Mouse (Mus musculus): ENCODE measurements at regions not wholly inside any gene's neighbourhood (a gene's known extent, or its start where the extent isn't known, plus 50 kb on each side); places are given as distances from the start of the nearest gene placed in this dataset.

DNA sequence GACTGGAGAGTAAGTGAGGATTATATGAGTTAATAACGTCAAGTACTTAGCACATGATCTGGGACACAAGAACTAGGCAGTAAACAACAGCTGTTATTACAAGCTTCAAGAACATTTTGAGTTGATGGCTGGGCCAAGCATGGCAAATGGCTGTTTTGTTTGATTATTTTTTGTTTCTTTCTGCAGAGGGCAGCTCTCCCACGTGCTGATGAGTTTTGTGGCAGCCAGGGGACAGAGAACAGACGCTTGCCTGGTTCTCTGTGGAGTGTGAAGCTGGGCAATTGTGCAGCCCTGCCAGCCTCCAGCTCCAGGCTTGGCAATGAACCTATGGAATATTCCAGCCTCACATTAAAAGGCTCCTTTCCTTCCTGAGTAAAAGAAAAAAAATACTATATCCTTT is 592.2 kb downstream of the Tox3 start:
- DNase-seq (ENCODE audit: low spot score), result no peak

DNA sequence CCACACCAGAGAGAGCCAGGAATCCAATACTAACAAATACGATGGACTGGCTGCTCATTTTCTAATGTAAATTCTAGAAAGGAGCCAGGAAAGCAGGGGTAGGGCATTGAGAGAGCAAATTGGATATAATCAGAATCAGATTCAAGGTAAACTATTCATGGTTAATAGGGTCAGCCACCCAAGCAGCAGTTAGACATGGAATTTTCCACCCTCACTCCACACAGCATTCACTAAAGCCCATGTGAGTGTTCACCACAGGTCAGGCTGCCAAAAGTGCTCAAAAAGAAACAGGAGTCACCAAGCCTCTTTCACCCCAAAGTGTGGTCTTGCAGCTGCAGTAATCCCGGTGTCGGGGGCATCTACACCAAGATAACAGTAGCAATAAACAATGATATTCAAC is 596.9 kb downstream of the Tox3 start:
- DNase-seq (ENCODE audit: low spot score), result no peak

DNA sequence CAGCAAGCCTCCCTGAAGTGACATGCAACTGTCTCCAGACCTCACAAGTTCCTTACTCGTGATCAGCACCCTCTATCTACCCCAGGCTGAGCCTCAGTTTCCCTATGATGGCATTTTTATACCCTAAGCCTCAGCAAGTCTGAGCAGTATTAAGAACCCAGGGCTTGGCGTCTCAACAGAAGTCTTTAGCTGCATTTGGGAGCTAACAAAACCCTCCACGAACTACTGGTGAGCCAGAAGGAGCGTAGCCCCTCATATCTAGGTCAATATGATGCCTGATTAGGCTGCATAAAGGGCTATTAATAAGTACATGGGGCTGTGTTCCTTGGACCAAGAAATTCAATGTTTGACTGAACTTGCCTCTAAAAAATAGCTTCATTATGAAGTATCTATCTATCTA is 600.4 kb downstream of the Tox3 start:
- DNase-seq (ENCODE audit: low spot score), result no peak

DNA sequence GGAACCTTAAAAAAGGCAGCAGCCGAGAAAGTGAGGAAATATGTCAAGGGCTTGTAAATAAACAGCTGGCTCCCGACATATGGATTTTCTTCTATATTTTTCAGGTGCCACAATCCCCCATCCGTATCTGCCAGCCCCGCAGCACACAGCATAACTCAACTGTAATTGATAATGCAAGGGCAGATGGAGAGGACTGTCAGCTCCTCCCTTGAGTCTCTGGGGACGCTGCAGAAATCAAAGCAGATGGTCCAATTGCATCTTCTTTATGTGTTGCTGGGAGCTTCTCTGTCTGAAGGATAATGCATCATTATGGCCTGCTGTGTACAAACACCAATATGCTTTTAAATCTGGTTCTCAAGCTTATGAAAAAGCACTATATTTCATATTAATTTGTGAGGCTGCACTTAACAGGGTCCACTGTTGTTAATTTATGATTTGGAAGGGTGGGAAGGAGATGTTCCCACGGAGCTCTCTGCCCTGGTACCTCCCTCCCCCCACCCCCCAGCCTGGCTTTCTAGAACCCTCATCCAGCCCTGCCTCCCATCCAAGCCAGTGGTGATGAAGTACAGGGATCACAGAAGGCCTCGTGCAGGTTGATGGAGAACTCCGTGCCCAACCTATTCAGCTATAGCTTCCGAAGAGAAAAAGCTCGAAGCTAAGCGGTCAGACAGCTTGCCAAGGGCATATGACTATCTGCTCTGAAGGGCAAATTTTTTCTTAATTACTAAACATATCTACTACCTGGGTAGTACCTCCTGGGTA is 603.7 kb downstream of the Tox3 start:
- no peak for DNase-seq (ENCODE audit: low spot score)

DNA sequence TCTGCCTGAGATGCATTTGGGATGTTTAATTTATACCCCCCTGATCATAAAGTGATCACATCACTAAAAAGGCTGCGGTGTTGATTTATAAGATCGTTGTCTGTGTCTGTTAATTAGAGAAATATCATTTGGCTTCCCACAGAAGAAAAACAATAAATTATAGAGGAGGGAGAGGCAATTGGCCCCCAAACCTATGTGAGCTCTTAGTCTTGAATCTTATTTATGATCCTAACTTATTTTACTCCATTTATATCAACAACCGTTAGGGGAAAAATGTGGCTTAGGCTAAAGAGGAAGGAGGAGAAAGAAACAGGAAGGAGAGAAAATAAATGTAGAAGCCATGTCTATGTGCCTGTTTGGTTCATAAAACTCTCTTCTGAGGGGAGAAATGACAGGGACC is 609.5 kb downstream of the Tox3 start:
- no peak for DNase-seq (ENCODE audit: low spot score)

DNA sequence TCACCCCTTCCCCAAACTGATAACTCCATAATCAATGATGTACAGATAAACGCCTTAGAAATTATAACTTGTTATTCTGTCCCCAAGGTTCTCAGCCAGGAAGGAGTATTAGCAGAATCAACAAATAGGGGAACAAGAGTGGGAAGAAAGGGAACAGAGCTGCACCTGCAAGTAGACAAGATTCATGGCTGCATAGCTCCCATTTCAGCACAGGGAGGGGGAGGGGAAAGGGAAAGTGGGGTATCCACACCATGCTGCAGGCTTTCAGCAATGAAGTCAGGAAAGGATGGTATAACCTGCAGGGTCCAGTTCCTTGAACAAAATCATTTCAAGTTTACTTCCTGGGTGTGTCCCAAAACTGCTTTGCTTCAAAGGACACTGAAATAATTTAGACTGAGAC is 610.5 kb downstream of the Tox3 start:
- DNase-seq (ENCODE audit: low spot score), result no peak

DNA sequence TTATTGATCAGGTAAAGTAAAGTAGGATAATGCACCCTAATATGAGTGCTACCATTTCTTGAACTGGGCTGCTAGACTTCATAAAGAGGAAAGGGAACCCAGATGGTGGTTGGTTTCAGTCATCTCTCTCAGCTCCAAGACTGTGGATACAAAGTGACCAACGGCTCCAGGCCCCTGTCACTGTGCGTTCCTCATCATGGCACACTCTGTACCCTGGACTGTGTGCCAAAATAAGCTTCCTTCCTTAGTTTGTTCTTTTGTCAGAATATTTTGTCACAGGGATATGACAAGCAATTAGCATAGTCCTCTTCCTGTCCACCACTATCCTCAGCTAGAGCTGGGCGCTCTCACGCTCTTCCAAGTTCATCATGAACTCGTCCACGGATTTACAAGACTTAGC is 620.9 kb downstream of the Tox3 start:
- DNase-seq (ENCODE audit: low spot score), result no peak

DNA sequence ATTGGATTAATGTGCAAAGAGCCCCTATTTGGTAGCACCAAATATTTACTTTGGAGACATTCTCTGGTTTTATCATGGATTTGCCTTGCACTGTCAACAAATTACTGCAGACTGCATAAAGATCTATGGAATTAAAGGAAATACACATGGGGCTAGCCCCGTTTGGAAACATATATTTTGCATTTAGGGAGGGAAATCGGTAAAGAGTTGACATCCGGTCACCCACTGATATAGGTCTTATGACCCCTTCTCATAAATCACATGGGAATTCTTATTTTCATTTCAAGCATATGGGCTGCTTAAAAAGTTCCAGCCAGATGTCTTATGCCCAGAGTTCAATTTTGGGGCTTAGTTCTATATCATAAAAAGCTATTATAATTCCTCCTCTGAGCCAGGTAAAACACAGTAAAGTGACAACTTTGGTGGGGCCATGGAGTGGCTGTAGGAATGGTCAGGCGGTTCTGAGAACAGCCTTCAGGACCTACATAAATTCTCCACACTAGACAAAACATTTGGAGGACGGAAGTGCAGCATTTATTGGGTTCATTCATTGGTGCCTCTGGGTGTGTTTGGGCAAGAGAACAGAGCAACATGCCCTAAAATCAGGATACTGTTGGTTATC is 626.3 kb downstream of the Tox3 start:
- no peak for DNase-seq (ENCODE audit: low spot score)

DNA sequence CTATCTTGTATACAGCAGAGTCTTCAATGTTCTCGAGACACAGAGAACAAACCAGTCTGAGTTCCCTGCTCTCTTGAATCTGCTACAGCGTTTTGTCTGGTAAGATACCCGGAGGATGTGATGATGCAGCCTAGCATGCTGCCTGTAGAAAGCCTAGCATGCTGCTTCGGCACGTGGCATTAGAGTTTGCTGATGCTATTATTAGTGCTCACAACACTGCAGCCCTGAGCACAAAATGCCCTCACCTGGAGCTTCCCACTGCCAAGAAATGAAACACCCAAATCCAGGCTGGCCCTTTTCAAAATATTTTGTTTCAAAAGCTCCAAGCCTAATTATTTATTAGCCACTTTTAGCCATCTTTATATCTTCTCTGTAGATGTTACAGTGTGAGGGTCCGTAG is 634.3 kb downstream of the Tox3 start:
- no peak for DNase-seq (ENCODE audit: low spot score)

DNA sequence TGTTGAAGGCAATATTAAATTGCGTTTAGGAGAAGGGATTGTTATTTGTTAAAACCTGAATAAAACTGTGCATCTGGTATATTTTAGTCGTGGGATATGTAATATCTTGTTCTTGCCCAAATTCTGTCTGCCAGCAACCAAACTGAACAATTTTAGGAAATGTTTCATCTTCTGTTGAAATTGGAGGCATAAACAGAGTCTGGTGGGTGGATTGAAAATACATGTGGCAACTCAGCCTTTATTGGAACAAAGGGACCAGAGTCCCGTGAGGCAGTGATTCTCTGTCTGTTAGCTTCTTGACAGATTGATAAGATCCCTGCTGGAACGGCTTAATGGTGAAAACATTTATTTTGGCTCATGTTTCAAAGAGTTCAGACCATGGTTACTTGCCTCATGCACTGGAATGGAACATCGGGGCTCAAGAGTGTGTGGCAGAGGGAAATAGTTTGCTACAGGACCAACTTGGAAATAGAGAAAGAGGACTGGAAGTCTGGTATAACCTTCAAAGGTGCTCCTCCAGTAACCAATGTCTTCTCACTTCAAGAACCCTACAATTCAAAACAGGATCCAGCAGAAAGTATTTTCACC is 640.7 kb downstream of the Tox3 start:
- DNase-seq (ENCODE audit: low spot score), result no peak

DNA sequence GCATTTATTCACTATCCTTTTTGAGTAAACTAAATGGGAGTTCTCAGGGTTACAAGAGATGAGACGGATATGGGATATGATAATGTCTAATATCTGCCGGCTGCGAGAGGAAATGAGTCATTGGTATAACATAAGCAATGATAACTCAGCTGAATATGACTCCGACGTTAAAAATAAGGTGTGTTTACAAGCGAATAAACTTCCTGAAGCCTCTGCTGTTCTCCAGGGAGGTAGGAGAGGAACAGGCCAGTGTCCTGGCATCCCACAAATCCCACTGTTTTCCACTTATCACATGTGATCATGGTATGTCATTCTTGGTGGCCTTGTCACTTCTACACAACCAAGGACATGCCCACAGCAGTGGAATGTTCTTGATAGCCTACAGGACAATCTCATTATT is 641.7 kb upstream of the Sall1 start:
- DNase-seq (ENCODE audit: low spot score), result no peak

DNA sequence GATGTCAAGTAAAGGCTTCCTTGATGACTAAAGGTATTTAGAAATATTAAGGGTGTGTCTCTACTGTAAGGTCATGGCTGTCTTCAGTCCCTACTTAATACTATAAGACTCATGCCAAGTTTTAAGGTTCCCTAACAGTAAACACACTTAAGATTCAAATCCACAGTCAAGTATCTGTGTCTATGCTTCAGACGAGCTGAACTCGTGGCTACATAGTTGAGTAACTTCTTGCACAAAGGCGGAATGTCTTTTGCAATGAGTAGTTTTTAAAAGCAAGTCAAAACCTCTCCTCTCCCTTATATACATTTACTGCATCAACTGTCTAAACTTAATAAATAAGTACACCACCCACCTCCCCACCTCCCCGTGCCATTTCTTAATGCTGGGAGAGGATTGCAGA is 637.0 kb upstream of the Sall1 start:
- DNase-seq (ENCODE audit: low spot score), result no peak

DNA sequence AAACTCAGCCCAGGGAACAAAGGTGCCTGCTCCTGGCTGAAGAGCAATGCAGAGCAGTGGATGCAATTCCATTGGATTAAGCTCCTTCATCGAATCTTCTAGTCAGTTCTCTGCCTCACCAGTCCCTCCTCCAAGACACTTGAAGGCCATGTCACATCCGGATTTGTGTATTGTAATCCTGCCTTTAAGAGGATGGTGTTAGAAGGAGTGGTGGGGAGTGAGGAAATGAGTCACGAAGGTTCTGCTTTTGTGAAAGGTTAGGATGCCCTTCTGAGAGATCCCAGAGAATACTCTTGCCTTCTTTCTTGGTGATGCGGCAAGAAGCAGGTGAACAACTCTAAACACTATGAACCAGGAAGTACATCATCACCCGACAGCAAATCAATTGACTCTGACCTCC is 636.4 kb upstream of the Sall1 start:
- no peak for DNase-seq (ENCODE audit: low spot score)

DNA sequence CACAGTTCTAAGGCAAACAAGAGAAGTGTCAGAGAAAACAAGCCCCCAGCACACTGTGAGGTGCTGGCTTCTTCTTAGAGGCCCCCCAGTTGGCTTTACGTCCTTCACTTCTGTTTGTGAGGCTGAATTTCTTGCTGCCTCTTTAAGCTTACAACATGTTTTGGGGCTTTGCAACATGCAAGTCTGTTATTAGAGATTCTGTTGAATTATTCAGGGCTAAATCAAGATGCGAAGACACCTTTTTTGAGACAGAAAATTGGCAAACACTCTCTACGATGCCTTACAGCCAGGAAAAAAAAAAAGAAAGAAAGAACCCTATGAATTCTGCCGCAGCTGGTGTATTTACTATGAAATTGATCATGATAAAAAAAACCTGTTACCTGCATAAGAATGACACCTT is 635.6 kb upstream of the Sall1 start:
- no peak for DNase-seq (ENCODE audit: low spot score)

DNA sequence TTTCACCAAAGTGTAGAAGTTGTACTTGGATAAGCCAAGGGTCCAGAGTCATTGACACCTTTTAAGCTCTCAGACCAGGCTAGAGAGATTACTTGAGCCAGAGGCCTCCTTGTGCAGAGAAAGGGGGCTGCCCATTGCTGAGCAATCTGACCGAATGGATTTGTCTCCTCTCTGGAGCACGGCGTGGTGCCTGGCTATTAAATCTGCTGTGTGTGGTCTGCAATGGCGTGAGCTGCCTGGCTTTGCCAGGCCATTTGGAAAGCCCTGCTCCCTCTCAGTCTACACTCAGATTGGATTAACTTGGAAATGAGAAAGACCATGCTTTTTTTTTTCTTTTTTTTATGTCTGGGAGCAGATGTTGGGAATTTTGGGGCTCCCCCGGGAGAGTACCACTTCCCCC is 633.3 kb upstream of the Sall1 start:
- DNase-seq (ENCODE audit: low spot score), result no peak

DNA sequence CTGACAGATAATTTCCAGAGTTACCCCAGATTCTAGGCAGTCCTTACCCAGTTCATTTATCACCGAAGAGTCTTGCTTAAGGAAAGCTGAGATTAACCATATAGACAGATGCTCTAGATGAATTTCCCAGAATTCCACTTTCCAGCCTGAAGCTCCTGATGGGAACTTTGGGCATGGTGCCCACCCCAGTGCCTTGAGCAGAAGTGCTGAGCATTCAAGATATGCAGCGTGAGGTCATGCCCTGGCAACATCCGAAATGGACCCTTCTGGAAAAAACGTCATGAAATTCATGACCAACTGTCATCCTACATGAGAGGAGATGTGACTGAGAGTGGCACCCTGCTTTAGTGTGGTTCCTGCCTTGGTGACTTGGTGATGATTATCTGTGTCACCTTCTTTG is 629.9 kb upstream of the Sall1 start:
- no peak for DNase-seq (ENCODE audit: low spot score)

DNA sequence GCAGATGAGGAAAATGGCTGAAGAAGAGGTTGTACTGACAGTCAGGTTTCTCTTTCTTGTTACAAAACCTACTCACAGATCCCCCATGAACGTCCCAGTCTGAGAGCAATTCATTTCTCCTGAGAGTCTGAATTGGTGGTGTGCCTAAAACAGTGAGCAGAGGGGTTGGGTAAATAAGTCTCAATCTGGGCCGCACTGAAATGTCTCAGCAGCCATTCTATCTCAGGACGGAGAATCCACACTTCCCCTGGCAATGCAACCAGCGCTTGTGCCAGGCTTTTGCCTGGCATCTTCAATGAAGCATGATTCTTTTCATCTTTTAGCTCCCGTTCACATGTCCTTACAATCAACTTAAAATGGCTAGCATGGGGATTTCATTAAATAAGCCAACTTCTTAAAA is 628.7 kb upstream of the Sall1 start:
- DNase-seq (ENCODE audit: low spot score), result no peak

DNA sequence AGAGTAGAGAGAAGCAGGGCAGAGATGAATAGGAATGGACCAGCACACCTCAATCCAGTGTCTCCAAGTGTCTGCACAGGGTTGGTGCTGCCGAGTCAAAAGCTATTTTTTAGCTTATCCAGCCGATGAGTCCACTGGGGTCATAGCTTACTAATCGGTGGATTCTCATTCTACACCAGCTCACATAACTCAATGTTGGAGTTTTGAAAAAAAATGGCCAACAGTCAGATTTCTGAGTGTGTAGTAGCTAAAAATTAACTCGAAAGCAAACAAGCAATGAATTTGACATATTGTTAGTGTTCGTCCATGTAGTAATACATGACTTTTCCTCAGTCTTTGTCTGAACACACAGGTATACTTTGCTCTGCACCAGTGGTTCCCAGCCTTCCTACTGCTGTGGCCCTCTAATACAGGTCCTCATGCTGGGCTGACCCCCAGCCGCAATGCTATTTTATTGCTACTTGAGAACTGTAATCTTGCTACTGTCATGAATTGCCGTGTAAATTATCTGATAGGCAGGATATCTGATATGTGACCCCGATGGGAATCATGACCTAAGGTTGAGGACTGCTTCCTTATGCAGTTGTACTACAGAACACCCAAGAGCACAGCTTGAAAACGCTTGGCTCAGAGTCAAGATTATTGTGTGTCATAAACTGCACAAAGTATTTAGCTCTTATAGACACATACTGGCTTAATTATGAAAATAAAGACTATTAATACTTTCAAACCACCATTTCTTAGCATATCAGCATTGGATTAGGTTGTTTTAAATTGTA is 621.1 kb upstream of the Sall1 start:
- DNase-seq (ENCODE audit: low spot score), result no peak

DNA sequence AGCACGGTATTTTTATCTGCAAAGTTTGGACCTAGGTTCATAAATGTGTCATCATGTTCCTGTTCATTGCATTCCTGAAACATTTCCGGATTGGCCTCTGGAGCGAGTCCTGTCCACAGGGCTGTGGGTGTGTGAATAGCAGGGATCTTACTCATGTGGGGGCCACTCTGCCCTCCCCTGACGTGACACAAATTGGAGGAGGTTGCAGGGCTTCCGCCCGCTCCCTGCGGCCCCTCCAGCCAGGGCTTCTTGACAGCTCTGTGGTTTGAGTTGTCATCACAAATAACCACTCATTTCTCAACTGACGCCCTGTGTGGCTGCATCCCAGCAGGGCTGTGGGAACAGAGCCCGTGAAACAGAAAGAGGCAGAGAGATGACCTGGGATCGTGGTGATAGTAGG is 619.9 kb upstream of the Sall1 start:
- DNase-seq (ENCODE audit: low spot score), result no peak

DNA sequence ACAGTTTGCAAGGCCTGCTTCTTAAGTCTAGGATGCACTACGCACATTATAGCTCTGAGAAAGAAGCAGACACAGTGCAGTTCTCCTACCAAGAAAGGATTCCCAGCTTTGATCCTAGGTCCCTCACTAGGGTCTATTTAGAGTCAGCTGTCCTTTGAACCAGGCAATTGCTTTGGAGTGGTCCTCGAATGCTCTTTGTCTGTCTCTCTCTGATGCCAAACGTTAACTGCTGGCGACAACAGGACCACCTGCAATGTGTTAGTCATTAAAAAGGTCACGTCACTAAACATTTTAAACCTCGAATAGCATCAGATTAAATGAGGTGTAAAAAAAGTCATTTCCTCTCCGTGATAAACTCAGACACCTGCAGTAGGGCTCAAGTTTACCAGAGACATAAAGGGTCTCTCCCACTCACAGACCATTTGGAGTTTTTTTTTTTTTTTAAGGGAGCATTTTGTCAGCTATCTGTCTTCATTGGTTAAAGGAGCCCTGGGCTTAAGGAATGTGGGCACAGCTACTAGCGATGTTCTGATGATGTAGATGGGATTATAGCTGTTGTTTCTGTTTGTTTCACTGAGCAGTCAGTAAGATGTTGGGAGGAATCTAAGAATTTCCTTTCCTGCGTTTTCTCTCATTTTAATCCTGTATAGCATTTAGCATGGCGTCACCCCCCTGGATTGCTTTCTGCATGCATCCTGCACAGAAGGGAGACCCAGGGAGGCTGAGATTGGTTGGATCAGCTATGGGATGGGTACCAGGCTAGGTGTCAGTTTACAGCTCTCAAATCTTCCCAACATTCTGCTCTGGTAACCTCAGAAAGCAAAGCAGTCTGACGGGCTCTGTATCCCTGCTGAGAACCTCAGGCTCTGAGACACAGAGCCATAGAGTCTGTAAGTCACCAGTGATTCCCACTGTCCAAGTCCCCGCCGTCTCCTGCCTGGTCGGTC is 615.3 kb upstream of the Sall1 start:
- DNase-seq (ENCODE audit: low spot score), result no peak

DNA sequence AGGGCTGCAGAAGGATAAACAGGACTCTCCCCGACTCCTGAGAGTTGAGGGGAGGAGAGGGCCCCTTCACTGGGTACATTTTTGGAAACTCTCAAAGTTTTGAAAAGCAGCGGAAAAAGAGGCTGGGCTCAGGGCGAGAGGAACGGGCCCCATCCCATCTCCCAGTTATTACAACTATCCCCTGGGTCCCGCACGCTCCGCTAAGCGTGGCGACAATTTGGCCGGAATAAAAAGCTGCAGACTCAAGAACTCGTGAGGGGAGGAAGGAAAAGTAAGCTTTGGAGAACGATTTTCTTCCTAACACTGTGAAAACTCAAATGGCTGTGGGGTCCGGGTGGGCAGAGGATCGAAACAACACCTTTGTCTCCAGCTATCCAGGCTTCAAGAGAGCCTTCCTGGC is 611.4 kb upstream of the Sall1 start:
- no peak for DNase-seq (ENCODE audit: low spot score)

Data from ovary, postnatal 14 days (tissue).